Mouse (Mus musculus) myocyte (in vitro differentiated cells): ENCODE results near the gene Ccdc92. TPM values are rescaled to one million over a fixed set of nuclear protein-coding genes. Genes with fewer than 3 reads are reported as not detected.

ENCODE experiments used
- H3K27me3 ChIP-seq: one replicate; pipeline ENCODE4 v1.6.1; 2011; ENCODE audit not compliant: control insufficient read depth, insufficient read depth, insufficient read length
- H3K36me3 ChIP-seq: one replicate; pipeline ENCODE4 v1.6.1; 2011; ENCODE audit not compliant: control insufficient read depth, insufficient read depth
- H3K4me2 ChIP-seq: one replicate; pipeline ENCODE4 v1.6.1; 2011; ENCODE audit warnings: low read depth, control low read depth
- H3K4me3 ChIP-seq: one replicate; pipeline ENCODE4 v1.5.1; 2011; ENCODE audit warnings: mild to moderate bottlenecking, control low read depth, moderate library complexity
- H3K79me2 ChIP-seq: one replicate; pipeline ENCODE4 v1.6.1; 2011; ENCODE audit not compliant: control insufficient read depth, insufficient read depth
- H3ac ChIP-seq: one replicate; pipeline ENCODE4 v1.6.1; 2011; ENCODE audit not compliant: control insufficient read depth, insufficient read length
- CEBPB ChIP-seq: IDR thresholded peaks from 2 replicates; pipeline ENCODE4 v1.6.1; 2011; ENCODE audit warnings: mild to moderate bottlenecking, moderate library complexity; ENCODE audit not compliant: poor library complexity, insufficient read depth, severe bottlenecking
- E2F4 ChIP-seq: IDR thresholded peaks from one replicate; pipeline ENCODE4 v1.6.1; 2011; ENCODE audit warnings: mild to moderate bottlenecking, control low read depth, moderate library complexity; ENCODE audit not compliant: insufficient read depth
- MAX ChIP-seq: IDR thresholded peaks from one replicate; pipeline ENCODE4 v1.6.1; 2011; ENCODE audit warnings: low read depth, mild to moderate bottlenecking, control low read depth
- MYOD1 ChIP-seq, 3 experiments: IDR thresholded peaks; one replicate each; pipeline ENCODE4 v1.6.1; 2011; ENCODE audit warnings: control low read depth in 2 of 3, low read depth in 2 of 3, mild to moderate bottlenecking in 2 of 3, moderate library complexity in 1 of 3; ENCODE audit not compliant: insufficient read length in 2 of 3, control insufficient read depth in 1 of 3
- MYOG ChIP-seq, 3 experiments: IDR thresholded peaks; one replicate each; pipeline ENCODE4 v1.6.1; 2011; ENCODE audit warnings: control low read depth in 2 of 3, low read depth in 2 of 3, mild to moderate bottlenecking in 2 of 3; ENCODE audit not compliant: insufficient read length in 2 of 3, control insufficient read depth in 1 of 3, insufficient read depth in 1 of 3
- POLR2A ChIP-seq: IDR thresholded peaks from one replicate; pipeline ENCODE4 v1.6.1; 2011; ENCODE audit warnings: low read depth, mild to moderate bottlenecking, control low read depth, moderate library complexity; ENCODE audit not compliant: insufficient read length
- POLR2AphosphoS2 ChIP-seq: IDR thresholded peaks from one replicate; pipeline ENCODE4 v1.6.1; 2011; ENCODE audit warnings: low read depth, control low read depth; ENCODE audit not compliant: insufficient read length
- REST ChIP-seq: IDR thresholded peaks from one replicate; pipeline ENCODE4 v1.6.1; 2011; ENCODE audit warnings: mild to moderate bottlenecking, control low read depth, moderate library complexity; ENCODE audit not compliant: insufficient read depth, insufficient read length
- SRF ChIP-seq: IDR thresholded peaks from one replicate; pipeline ENCODE4 v1.6.1; 2011; ENCODE audit warnings: low read depth; ENCODE audit not compliant: control insufficient read depth, insufficient read length
- TCF12 ChIP-seq: IDR thresholded peaks from one replicate; pipeline ENCODE4 v1.6.1; 2011; ENCODE audit warnings: mild to moderate bottlenecking, control low read depth; ENCODE audit not compliant: poor library complexity, insufficient read depth, severe bottlenecking
- TCF3 ChIP-seq: IDR thresholded peaks from one replicate; pipeline ENCODE4 v1.6.1; 2011; ENCODE audit warnings: low read depth, control low read depth; ENCODE audit not compliant: insufficient read length
- USF1 ChIP-seq: IDR thresholded peaks from one replicate; pipeline ENCODE4 v1.6.1; 2011; ENCODE audit warnings: low read depth, mild to moderate bottlenecking, control low read depth, moderate library complexity
- polyA plus RNA-seq: library from polyadenylated mRNA; unstranded; fragments of >200 nt; fragmentation: generic; extraction: Trizol; gene quantifications from one replicate; pipeline ENCODE4 v1.2.1, GENCODE M21; 2012; ENCODE audit warnings: missing spikeins

Gene Ccdc92
- polyA plus RNA-seq, 1 experiment = 6.2 TPM

GRCm38 (mm10) chr5:124902195-124902594 is 40.0 kb upstream of the Ccdc92 start:
- no peak for TF ChIP-seq MYOG (IDR thresholded peaks at IDR 0.05; ENCODE audit: control insufficient read depth in 1 of 3, insufficient read depth in 1 of 3, insufficient read length in 2 of 3, low read depth in 2 of 3)
- no peak for TF ChIP-seq REST
- TF ChIP-seq TCF12 = no peak
- Histone ChIP-seq H3K27me3 (no peaks in the 10 kb centered on the region), H3K79me2 (no peaks in the 10 kb centered on the region)

GRCm38 (mm10) chr5:124901675-124902074 is 39.5 kb upstream of the Ccdc92 start:
- no peaks in the 10 kb centered on the region for H3K36me3 ChIP-seq
- TF ChIP-seq CEBPB (no peak), TCF12 (no peak), SRF (no peak), POLR2AphosphoS2 (no peak), MYOD1 (IDR thresholded peaks at IDR 0.05; ENCODE audit: control insufficient read depth in 1 of 3, insufficient read length in 2 of 3, low read depth in 2 of 3) (no peak), USF1 (no peak), TCF3 (no peak), REST (no peak), MYOG (IDR thresholded peaks at IDR 0.05; ENCODE audit: control insufficient read depth in 1 of 3, insufficient read depth in 1 of 3, insufficient read length in 2 of 3, low read depth in 2 of 3) (no peak), MAX (no peak), E2F4 (no peak), POLR2A (no peak)

More at GRCm38 (mm10) chr5:124902195-124902594, 40.0 kb upstream of the Ccdc92 start:
- H3K4me2 ChIP-seq = no peak overlapping the region
- H3K36me3 ChIP-seq = no peaks in the 10 kb centered on the region
- H3ac ChIP-seq = no peak overlapping the region
- H3K4me3 ChIP-seq = no peak overlapping the region

GRCm38 (mm10) chr5:124900738-124901490 is 38.7 kb upstream of the Ccdc92 start:
- no peak overlapping the region for H3K4me2 ChIP-seq
- TF ChIP-seq CEBPB (no peak), TCF12 (no peak), REST (no peak), SRF (no peak), USF1 (no peak), MAX (no peak), MYOG (IDR thresholded peaks at IDR 0.05; ENCODE audit: control insufficient read depth in 1 of 3, insufficient read depth in 1 of 3, insufficient read length in 2 of 3, low read depth in 2 of 3) (no peak), E2F4 (no peak), POLR2A (no peak), TCF3 (no peak), MYOD1 (IDR thresholded peaks at IDR 0.05; ENCODE audit: control insufficient read depth in 1 of 3, insufficient read length in 2 of 3, low read depth in 2 of 3) (no peak)
- H3K36me3 ChIP-seq = no peaks in the 10 kb centered on the region
- no peak overlapping the region for H3ac ChIP-seq
- no peaks in the 10 kb centered on the region for H3K27me3 ChIP-seq
- H3K79me2 ChIP-seq = no peaks in the 10 kb centered on the region
- H3K4me3 ChIP-seq = no peak overlapping the region

More at GRCm38 (mm10) chr5:124901675-124902074, 39.5 kb upstream of the Ccdc92 start:
- Histone ChIP-seq H3K79me2 (no peaks in the 10 kb centered on the region), H3K4me3 (no peak overlapping the region), H3K4me2 (no peak overlapping the region), H3ac (no peak overlapping the region), H3K27me3 (no peaks in the 10 kb centered on the region)

- no peak overlapping the region for H3ac ChIP-seq
- peak overlapping the region; percentile 80 for H3K4me2 ChIP-seq
- no peaks in the 10 kb centered on the region for H3K79me2 ChIP-seq
- no peak for TF ChIP-seq POLR2A
- no peak for TF ChIP-seq CEBPB
- no peak for TF ChIP-seq MAX
- no peak for TF ChIP-seq SRF
- no peak for TF ChIP-seq E2F4
- no peak for TF ChIP-seq MYOG (IDR thresholded peaks at IDR 0.05; ENCODE audit: control insufficient read depth in 1 of 3, insufficient read depth in 1 of 3, insufficient read length in 2 of 3, low read depth in 2 of 3)
- no peak for TF ChIP-seq USF1
- TF ChIP-seq POLR2AphosphoS2 = no peak
- no peak for TF ChIP-seq REST
- TF ChIP-seq TCF12 = no peak
- TF ChIP-seq TCF3 = no peak
- no peak for TF ChIP-seq MYOD1 (IDR thresholded peaks at IDR 0.05; ENCODE audit: control insufficient read depth in 1 of 3, insufficient read length in 2 of 3, low read depth in 2 of 3)
- H3K27me3 ChIP-seq = no peaks in the 10 kb centered on the region
- H3K36me3 ChIP-seq = no peaks in the 10 kb centered on the region
- H3K4me3 ChIP-seq = no peak overlapping the region
Measured at GRCm38 (mm10) chr5:124899945-124900631, 37.9 kb upstream of the Ccdc92 start.
